Mouse (Mus musculus): Measurements from ENCODE around the gene Gstp1. TPM values are rescaled to one million over a fixed set of nuclear protein-coding genes. Genes with fewer than 3 reads are reported as not detected.
"Not testable (repeated sequence)": the region's sequence is repeated elsewhere in the genome, so short reads cannot be mapped to it uniquely, and the experiment has no call there.

Gene Gstp1
- polyA plus RNA-seq, 1 experiment from 2014 or later, result 378 TPM

DNA sequence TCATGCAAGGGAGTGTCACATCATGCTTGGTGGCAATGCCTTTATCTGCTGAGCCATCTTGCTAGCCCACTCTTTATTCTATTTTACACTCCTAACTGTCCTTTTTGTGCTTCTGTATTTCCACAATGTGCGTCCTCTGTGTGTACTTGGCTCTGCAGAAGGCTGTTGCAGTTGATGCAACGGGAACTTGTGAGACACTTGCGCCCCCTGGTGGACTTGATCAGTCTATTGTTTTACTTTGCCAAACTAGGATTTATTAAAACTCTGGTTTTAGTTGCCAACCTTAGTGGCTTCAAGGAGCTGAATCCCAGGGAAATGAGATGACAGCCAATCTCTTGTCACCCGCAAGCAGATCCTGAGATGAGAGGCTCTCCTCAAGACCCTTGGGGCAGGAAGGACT, 10.1 kb upstream of the Gstp1 start:
- Histone ChIP-seq H3K27me3 (ENCODE audit: control insufficient read depth, insufficient read depth, low read length) (no peaks in the 10 kb centered on the region), H3K9ac (ENCODE audit: low read length) (no peak overlapping the region), H3K4me2 (ENCODE audit: low read depth, low read length) (no peak overlapping the region), H3K36me3 (ENCODE audit: control insufficient read depth, insufficient read depth) (no peaks in the 10 kb centered on the region), H3K4me3 (ENCODE audit: low read length) (no peak overlapping the region), H3K27ac (ENCODE audit: low read length) (no peak overlapping the region), H3K9me3 (replicated peaks; ENCODE audit: control insufficient read depth, low read length) (no peaks in the 10 kb centered on the region), H3K4me1 (ENCODE audit: control insufficient read depth, insufficient read depth, low read length) (peaks cover 2% of the 10 kb centered on the region; the same call in 1 of the 2 replicates)
- no peak for ATAC-seq (replicated peaks; ENCODE audit: extremely low read depth, insufficient read depth, low FRiP score)
- 17% methylated on average over 4 of the region's 4 CpGs for WGBS

DNA sequence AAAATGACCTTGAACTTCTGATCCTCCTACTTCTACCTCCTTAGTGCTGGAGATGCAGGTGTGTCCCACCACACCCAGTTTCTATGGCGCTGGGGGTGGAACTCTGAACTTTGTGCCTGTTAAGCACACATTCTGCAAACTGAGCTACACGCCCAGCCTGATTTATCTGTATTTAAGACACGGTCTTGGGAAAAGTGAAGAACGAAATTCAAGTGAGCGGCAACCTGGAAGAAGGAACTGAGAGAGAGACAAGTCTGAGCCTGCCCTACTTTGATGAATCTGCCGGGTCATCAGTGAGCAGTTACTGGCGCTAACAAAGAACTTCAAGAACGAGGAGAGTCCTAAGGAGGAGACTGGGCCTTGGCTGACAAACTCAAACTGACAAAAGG, 9.1 kb upstream of the Gstp1 start:
- H3K4me1 ChIP-seq (ENCODE audit: control insufficient read depth, insufficient read depth, low read length), result peaks cover 2% of the 10 kb centered on the region; the same call in 1 of the 2 replicates
- no peak overlapping the region for H3K9ac ChIP-seq (ENCODE audit: low read length)
- no peaks in the 10 kb centered on the region for H3K27me3 ChIP-seq (ENCODE audit: control insufficient read depth, insufficient read depth, low read length)
- no peak for ATAC-seq (replicated peaks; ENCODE audit: extremely low read depth, insufficient read depth, low FRiP score)
- WGBS, result 80% methylated on average over 8 of the region's 8 CpGs
- no peak overlapping the region for H3K4me2 ChIP-seq (ENCODE audit: low read depth, low read length)
- no peak overlapping the region for H3K27ac ChIP-seq (ENCODE audit: low read length)
- no peaks in the 10 kb centered on the region for H3K36me3 ChIP-seq (ENCODE audit: control insufficient read depth, insufficient read depth)
- no peak overlapping the region for H3K4me3 ChIP-seq (ENCODE audit: low read length)
- no peaks in the 10 kb centered on the region for H3K9me3 ChIP-seq (replicated peaks; ENCODE audit: control insufficient read depth, low read length)

DNA sequence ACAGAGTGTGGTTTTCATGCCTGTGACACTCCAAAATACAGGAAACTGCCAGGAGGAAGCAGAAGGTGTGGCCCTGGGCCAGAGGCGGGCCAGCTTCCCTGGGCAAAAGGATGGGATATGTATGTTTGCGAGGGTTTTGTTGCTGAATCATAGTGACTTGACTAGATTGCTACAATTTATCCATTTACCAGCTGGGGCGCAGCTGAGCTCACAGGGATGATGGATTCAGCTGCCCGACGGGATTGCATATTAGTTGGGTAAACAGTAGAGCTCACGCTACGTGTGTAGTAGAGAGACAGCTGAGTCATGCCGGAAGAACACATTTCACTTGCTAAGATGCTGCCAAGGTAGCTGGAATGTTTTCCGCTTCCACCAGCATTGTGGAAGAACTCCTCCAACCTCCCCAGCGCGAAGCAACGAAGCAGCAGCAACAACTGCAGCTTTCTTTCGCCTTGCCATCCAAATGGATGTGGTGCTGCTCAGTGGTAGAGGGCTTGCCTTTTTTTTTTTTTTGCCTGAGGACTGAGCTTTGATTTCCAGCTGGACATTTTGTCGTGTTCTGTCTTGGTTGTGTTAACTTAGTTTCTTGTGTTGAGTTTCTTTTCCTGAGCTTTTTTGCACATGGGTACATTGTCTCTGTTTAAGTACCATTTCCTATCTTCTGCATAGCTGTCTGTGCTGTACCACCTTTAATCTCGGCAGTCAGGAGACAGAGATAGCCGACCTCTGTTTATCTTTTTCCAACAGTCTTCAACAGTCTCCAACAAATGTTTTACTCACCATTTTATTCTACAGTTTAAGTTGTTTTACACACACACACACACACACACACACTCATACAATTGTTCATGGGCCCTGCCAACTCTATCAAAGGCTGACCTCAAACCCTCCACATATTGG, 8.4 kb upstream of the Gstp1 start, which contains the start of gene Gstp2:
Gstp2 (minus strand) TSS at position 58 of the 900 bp plus-strand sequence.
- no peaks in the 10 kb centered on the region for H3K36me3 ChIP-seq (ENCODE audit: control insufficient read depth, insufficient read depth)
- no peaks in the 10 kb centered on the region for H3K9me3 ChIP-seq (replicated peaks; ENCODE audit: control insufficient read depth, low read length)
- H3K4me3 ChIP-seq (ENCODE audit: low read length), result no peak within 1 kb of the TSS
- no peaks in the 10 kb centered on the region for H3K27me3 ChIP-seq (ENCODE audit: control insufficient read depth, insufficient read depth, low read length)
- WGBS, result 37% methylated on average over 16 of the region's 16 CpGs
- peak; percentile 46 for ATAC-seq (replicated peaks; ENCODE audit: extremely low read depth, insufficient read depth, low FRiP score)
- peak within 1 kb of the TSS; percentile 27 for H3K4me2 ChIP-seq (ENCODE audit: low read depth, low read length)
- peaks cover 2% of the 10 kb centered on the region; the same call in 1 of the 2 replicates for H3K4me1 ChIP-seq (ENCODE audit: control insufficient read depth, insufficient read depth, low read length)
- H3K9ac ChIP-seq (ENCODE audit: low read length), result no peak within 1 kb of the TSS
- no peak within 1 kb of the TSS for H3K27ac ChIP-seq (ENCODE audit: low read length)

DNA sequence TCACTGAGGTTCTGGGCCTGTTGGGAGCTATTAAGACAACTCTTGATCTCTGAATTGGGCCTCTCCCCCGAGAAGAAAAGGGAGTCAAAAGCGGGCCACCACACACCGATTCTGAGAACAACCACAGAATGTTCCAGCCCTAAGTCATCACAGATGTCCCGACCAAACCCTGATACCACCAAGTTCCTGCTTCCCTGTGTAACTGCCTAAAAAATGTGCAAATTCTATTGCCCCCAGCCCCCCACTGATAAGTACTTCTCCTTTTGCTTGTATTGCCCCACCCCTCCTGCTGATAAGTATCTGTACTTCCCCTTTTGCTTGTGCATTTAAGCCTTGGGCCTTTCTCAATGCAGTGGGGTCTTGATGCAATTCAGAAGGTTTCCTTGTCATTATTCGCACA, 6.3 kb upstream of the Gstp1 start:
- 78% methylated on average over 5 of the region's 5 CpGs for WGBS
- H3K27ac ChIP-seq (ENCODE audit: low read length); H3K9me3 ChIP-seq (replicated peaks; ENCODE audit: control insufficient read depth, low read length); H3K27me3 ChIP-seq (ENCODE audit: control insufficient read depth, insufficient read depth, low read length); H3K36me3 ChIP-seq (ENCODE audit: control insufficient read depth, insufficient read depth); H3K4me3 ChIP-seq (ENCODE audit: low read length); ATAC-seq (replicated peaks; ENCODE audit: extremely low read depth, insufficient read depth, low FRiP score); H3K4me1 ChIP-seq (ENCODE audit: control insufficient read depth, insufficient read depth, low read length); H3K4me2 ChIP-seq (ENCODE audit: low read depth, low read length); H3K9ac ChIP-seq (ENCODE audit: low read length): not testable (repeated sequence)

DNA sequence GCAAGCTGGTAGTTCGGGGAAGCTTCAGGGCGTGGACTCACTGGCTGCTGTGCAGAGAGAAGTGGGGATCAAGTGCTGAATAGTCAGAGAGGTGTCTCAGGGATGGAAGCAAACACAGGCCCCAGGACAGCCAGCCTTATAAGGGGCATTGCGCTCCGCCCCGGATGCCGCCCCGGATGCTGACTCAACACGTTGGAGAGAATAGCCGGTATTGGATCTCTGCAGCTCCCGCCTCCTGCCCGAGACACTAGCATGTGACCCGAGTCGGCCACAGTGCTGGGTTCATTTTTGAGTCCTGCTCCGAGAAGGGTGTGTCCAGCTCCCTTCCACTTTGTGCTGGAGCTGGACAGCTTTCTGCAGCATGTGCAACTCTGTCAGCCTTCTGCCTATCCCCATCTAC, 4.3 kb upstream of the Gstp1 start:
- no peak for ATAC-seq (replicated peaks; ENCODE audit: extremely low read depth, insufficient read depth, low FRiP score)

DNA sequence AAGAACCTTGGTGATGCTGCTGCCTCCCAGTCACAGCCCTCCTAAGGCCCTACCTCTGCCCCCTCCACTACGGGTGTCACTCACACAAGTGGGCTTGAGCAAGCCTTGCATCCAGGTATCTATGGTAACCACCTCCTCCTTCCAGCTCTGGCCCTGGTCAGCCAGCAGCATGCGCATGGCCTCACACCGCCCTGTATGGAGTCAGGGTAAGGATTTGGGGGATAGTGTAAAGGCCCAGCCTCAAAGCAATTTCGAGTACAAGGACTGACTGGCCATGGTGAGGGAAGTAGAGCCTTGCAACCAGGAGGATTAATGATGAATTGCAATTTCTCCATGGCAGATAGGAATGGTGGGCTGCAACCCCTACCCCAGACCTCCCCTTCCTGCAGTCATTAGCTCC, 3.7 kb upstream of the Gstp1 start:
- not testable (repeated sequence) for H3K4me2 ChIP-seq (ENCODE audit: low read depth, low read length); H3K9ac ChIP-seq (ENCODE audit: low read length); ATAC-seq (replicated peaks; ENCODE audit: extremely low read depth, insufficient read depth, low FRiP score); H3K27me3 ChIP-seq (ENCODE audit: control insufficient read depth, insufficient read depth, low read length); H3K9me3 ChIP-seq (replicated peaks; ENCODE audit: control insufficient read depth, low read length); H3K4me3 ChIP-seq (ENCODE audit: low read length); H3K27ac ChIP-seq (ENCODE audit: low read length); H3K36me3 ChIP-seq (ENCODE audit: control insufficient read depth, insufficient read depth); H3K4me1 ChIP-seq (ENCODE audit: control insufficient read depth, insufficient read depth, low read length)
- 77% methylated on average over 3 of the region's 4 CpGs for WGBS

More for the DNA sequence above, 4.3 kb upstream of the Gstp1 start:
- 61% methylated on average over 14 of the region's 14 CpGs for WGBS
- H3K9me3 ChIP-seq (replicated peaks; ENCODE audit: control insufficient read depth, low read length), result no peaks in the 10 kb centered on the region
- peak overlapping the region; percentile 24; the same call in 1 of the 2 replicates for H3K4me2 ChIP-seq (ENCODE audit: low read depth, low read length)
- no peak overlapping the region for H3K27ac ChIP-seq (ENCODE audit: low read length)
- no peaks in the 10 kb centered on the region for H3K27me3 ChIP-seq (ENCODE audit: control insufficient read depth, insufficient read depth, low read length)
- no peak overlapping the region for H3K9ac ChIP-seq (ENCODE audit: low read length)
- H3K4me3 ChIP-seq (ENCODE audit: low read length), result no peak overlapping the region
- H3K4me1 ChIP-seq (ENCODE audit: control insufficient read depth, insufficient read depth, low read length), result peaks cover 9% of the 10 kb centered on the region; the same call in 1 of the 2 replicates
- no peaks in the 10 kb centered on the region for H3K36me3 ChIP-seq (ENCODE audit: control insufficient read depth, insufficient read depth)

DNA sequence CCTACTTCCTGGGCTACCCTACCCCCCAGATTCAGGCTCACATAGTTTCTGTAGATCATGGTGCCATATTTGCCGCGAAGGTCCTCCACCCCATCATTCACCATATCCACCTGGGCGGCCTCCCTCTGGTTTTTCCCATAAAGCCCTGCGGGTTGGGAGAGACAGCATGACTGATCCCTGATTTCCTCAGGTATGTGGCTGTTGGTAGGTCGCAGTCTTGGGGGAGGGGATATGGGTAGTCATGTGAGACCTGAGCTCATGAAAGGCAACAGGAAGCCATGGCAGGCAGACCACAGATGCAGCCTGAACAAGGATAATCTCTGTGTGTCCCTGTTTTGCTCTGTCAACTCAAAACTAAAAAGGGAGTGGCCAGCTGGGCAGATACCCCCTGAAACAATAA, 3.2 kb upstream of the Gstp1 start:
- H3K4me1 ChIP-seq (ENCODE audit: control insufficient read depth, insufficient read depth, low read length), result peaks cover 12% of the 10 kb centered on the region; the same call in 1 of the 2 replicates
- H3K27ac ChIP-seq (ENCODE audit: low read length); H3K4me3 ChIP-seq (ENCODE audit: low read length); H3K4me2 ChIP-seq (ENCODE audit: low read depth, low read length); H3K36me3 ChIP-seq (ENCODE audit: control insufficient read depth, insufficient read depth); H3K27me3 ChIP-seq (ENCODE audit: control insufficient read depth, insufficient read depth, low read length); ATAC-seq (replicated peaks; ENCODE audit: extremely low read depth, insufficient read depth, low FRiP score); H3K9ac ChIP-seq (ENCODE audit: low read length); H3K9me3 ChIP-seq (replicated peaks; ENCODE audit: control insufficient read depth, low read length): not testable (repeated sequence)
- 84% methylated on average over 5 of the region's 5 CpGs for WGBS

DNA sequence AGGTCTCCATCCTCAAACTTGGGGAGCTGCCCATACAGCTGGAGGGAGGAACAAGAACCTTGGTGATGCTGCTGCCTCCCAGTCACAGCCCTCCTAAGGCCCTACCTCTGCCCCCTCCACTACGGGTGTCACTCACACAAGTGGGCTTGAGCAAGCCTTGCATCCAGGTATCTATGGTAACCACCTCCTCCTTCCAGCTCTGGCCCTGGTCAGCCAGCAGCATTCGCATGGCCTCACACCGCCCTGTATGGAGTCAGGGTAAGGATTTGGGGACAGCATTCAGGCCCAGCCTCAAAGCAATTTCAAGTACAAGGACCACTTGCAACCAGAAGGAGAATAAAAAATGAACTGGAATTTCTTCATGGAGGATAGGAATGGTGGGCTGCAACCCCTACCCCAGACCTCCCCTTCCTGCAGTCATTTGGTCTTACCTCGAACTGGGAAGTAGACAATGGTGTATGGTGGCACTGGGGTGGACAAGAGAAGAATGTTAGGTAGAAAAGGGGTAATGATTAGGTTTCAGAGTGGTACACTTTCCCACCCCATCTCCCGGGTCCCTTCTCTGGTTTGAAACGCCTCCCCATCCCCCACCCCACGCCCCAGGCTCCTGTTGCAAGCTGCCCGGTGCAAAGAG, 514 bp downstream of the Gstp1 start:
- Histone ChIP-seq H3K4me2 (ENCODE audit: low read depth, low read length) (peak overlapping the region; percentile 85), H3K4me3 (ENCODE audit: low read length) (peak overlapping the region; percentile 67), H3K4me1 (ENCODE audit: control insufficient read depth, insufficient read depth, low read length) (peaks cover 12% of the 10 kb centered on the region; the same call in 1 of the 2 replicates), H3K27ac (ENCODE audit: low read length) (peak overlapping the region; percentile 85), H3K9ac (ENCODE audit: low read length) (peak overlapping the region; percentile 89)
- H3K27me3 ChIP-seq (ENCODE audit: control insufficient read depth, insufficient read depth, low read length); H3K9me3 ChIP-seq (replicated peaks; ENCODE audit: control insufficient read depth, low read length); H3K36me3 ChIP-seq (ENCODE audit: control insufficient read depth, insufficient read depth): not testable (repeated sequence)
- 0 out of 2 replicates have a peak, but pooled peaks have one; percentile 5 for ATAC-seq (replicated peaks; ENCODE audit: extremely low read depth, insufficient read depth, low FRiP score)
- WGBS, result 29% methylated on average over 7 of the region's 8 CpGs
